Mouse (Mus musculus) midbrain, postnatal 0 days (tissue): ENCODE data around the gene Drc7. TPM values are rescaled to one million over a fixed set of nuclear protein-coding genes. Genes with fewer than 3 reads are reported as not detected.

ENCODE experiments used
- ATAC-seq: fragments of 200-750 bp; cut with Nextera tagmentation; 2 replicates; pipeline ENCODE4 v1.8.0; 2017; ENCODE audit warnings: moderate number of reproducible peaks, mild to moderate bottlenecking, moderate TSS enrichment, moderate library complexity; ENCODE audit not compliant: low FRiP score
- DNase-seq: peaks from one replicate; pipeline ENCODE4 v3.0.0-alpha.2; 2015; ENCODE audit warnings: low spot score
- H3K27ac ChIP-seq: fragments of 300-500 bp; sonication (generic); 2 replicates; pipeline ENCODE4 v1.5.1; 2014; ENCODE audit warnings: low read depth, mild to moderate bottlenecking, low read length, mixed read lengths
- H3K27me3 ChIP-seq: fragments of 300-500 bp; sonication (generic); 2 replicates; pipeline ENCODE4 v1.6.1; 2014; ENCODE audit warnings: low read length, control low read depth, mixed read lengths; ENCODE audit not compliant: insufficient read depth
- H3K36me3 ChIP-seq: fragments of 300-500 bp; sonication (generic); 2 replicates; pipeline ENCODE4 v1.6.1; 2014; ENCODE audit warnings: low read length, control low read depth, mixed read lengths; ENCODE audit not compliant: insufficient read depth
- H3K4me1 ChIP-seq: fragments of 300-500 bp; sonication (generic); 2 replicates; pipeline ENCODE4 v1.6.1; 2014; ENCODE audit warnings: mild to moderate bottlenecking, control low read depth, antibody characterized with exemption, low read length, mixed read lengths; ENCODE audit not compliant: insufficient read depth
- H3K4me2 ChIP-seq: fragments of 300-500 bp; sonication (generic); 2 replicates; pipeline ENCODE4 v1.6.1; 2014; ENCODE audit warnings: low read depth, mild to moderate bottlenecking, low read length, mixed read lengths; ENCODE audit not compliant: poor library complexity, severe bottlenecking
- H3K4me3 ChIP-seq: fragments of 300-500 bp; sonication (generic); 2 replicates; pipeline ENCODE4 v1.5.1; 2014; ENCODE audit warnings: low read depth, mild to moderate bottlenecking, low read length, moderate library complexity
- H3K9ac ChIP-seq: fragments of 300-500 bp; sonication (generic); replicated peaks from 2 replicates; pipeline ENCODE4 v1.6.1; 2014; ENCODE audit warnings: mild to moderate bottlenecking, low read length, moderate library complexity, mixed read lengths; ENCODE audit not compliant: poor library complexity, severe bottlenecking
- H3K9me3 ChIP-seq: fragments of 300-500 bp; sonication (generic); 2 replicates; pipeline ENCODE4 v1.6.1; 2016; ENCODE audit warnings: low read length, control low read depth
- CTCF ChIP-seq: IDR thresholded peaks from 2 replicates; pipeline ENCODE4 v1.5.1; 2016; ENCODE audit warnings: antibody characterized with exemption, mild to moderate bottlenecking
- WGBS: fragments of 180-500 bp; shearing (Covaris S2); extraction: QIAGEN DNeasy Blood & Tissue Kit; methylation state at CpG from one replicate; pipeline ENCODE4 v1.1.7; 2014; 5-methylcytosine and 5-hydroxymethylcytosine counted together
- polyA plus RNA-seq: library from polyadenylated mRNA; unstranded; fragments of >200 nt; fragmentation: Nextera tagmentation; extraction: Ambion mirVana; gene quantifications from 2 replicates; pipeline ENCODE4 v1.2.1, GENCODE M21; 2015
- total RNA-seq: library from RNA; depleted of rRNA; stranded (reverse); fragments of >200 nt; gene quantifications from 2 replicates; pipeline ENCODE4 v1.2.3, GENCODE M21; 2014

Gene Drc7
- total and polyA plus RNA-seq, 2 experiments from 2014 or later = 3.6 to 9.8 TPM

- Histone ChIP-seq H3K4me3 (no peak overlapping the region), H3K4me2 (no peak overlapping the region), H3K9me3 (no peaks in the 10 kb centered on the region), H3K27me3 (no peaks in the 10 kb centered on the region), H3K9ac (no peak overlapping the region), H3K4me1 (no peaks in the 10 kb centered on the region), H3K27ac (no peak overlapping the region), H3K36me3 (no peaks in the 10 kb centered on the region)
- ATAC-seq (no peak), DNase-seq (no peak)
- WGBS = 79% methylated on average over 2 of the region's 2 CpGs
- no peak for TF ChIP-seq CTCF
Measured at GRCm38 (mm10) chr8:95049636-95050035, 5.3 kb upstream of the Drc7 start.

DNA sequence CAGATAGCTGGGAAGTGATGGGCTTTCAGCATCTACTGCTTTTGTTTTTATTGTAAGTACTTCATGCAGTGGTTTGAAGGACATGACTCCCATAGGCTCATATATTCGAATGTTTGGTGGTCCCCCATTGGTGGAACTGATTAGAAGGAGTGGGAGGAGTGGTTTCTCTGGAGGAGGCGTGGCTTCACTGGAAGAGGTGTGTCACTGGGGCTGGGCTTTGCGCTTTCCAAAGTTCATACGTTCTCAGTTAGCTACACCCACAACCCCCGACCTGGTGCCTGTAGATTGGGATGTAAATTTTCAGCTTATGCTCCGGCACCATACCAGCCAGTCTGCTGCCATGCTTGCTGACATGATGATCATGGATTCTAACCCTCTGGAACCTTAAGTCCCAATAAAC is 465 bp upstream of the Drc7 start:
- Histone ChIP-seq H3K4me1 (no peaks in the 10 kb centered on the region), H3K27ac (no peak overlapping the region), H3K4me2 (no peak overlapping the region), H3K4me3 (no peak overlapping the region), H3K36me3 (no peaks in the 10 kb centered on the region), H3K27me3 (no peaks in the 10 kb centered on the region), H3K9ac (no peak overlapping the region), H3K9me3 (no peaks in the 10 kb centered on the region)
- TF ChIP-seq CTCF = no peak
- ATAC-seq (no peak; the same call in 1 of the 2 replicates), DNase-seq (no peak)
- 57% methylated on average over 6 of the region's 6 CpGs for WGBS

- Histone ChIP-seq H3K4me2 (no peak overlapping the region), H3K4me3 (no peak overlapping the region), H3K36me3 (no peaks in the 10 kb centered on the region), H3K9ac (no peak overlapping the region), H3K27me3 (no peaks in the 10 kb centered on the region), H3K9me3 (no peaks in the 10 kb centered on the region), H3K4me1 (no peaks in the 10 kb centered on the region), H3K27ac (no peak overlapping the region)
- TF ChIP-seq CTCF = no peak
- DNase-seq = no peak
- WGBS = 91% methylated on average over 5 of the region's 5 CpGs
- ATAC-seq = no peak
Measured at GRCm38 (mm10) chr8:95056414-95056813, 1.5 kb downstream of the Drc7 start.

DNA sequence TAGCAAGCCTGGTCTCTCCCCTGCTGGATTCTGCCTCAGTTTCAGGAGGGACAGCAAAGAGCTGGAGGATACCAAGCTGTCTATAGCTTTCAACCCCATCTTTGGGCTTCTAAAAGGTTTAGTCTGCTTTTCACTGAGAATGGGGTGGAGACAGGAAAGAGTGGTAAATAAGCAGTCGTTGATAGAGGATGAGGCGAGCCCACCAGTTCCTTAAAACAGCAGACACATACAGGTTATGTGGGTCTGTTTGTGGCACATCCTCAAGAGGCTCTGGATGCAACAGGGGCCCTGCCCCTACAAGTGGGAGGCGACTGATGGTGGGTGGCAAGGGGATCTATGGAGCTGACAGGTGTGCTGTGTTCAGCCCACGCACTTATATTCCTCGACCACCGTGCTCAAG is 3.8 kb downstream of the Drc7 start:
- WGBS = 86% methylated on average over 6 of the region's 6 CpGs
- ATAC-seq (no peak), DNase-seq (no peak)
- no peaks in the 10 kb centered on the region for H3K4me1 ChIP-seq
- H3K9me3 ChIP-seq = no peaks in the 10 kb centered on the region
- H3K36me3 ChIP-seq = no peaks in the 10 kb centered on the region
- no peak overlapping the region for H3K9ac ChIP-seq
- no peak overlapping the region for H3K4me3 ChIP-seq
- no peak overlapping the region for H3K4me2 ChIP-seq
- no peak for TF ChIP-seq CTCF
- no peak overlapping the region for H3K27ac ChIP-seq
- no peaks in the 10 kb centered on the region for H3K27me3 ChIP-seq

GRCm38 (mm10) chr8:95059812-95060533 is 5.1 kb downstream of the Drc7 start:
- Histone ChIP-seq H3K27ac (no peak overlapping the region), H3K27me3 (no peaks in the 10 kb centered on the region), H3K4me2 (no peak overlapping the region), H3K4me1 (no peaks in the 10 kb centered on the region), H3K9me3 (no peaks in the 10 kb centered on the region), H3K36me3 (no peaks in the 10 kb centered on the region), H3K9ac (no peak overlapping the region), H3K4me3 (no peak overlapping the region)
- DNase-seq = no peak
- no peak for TF ChIP-seq CTCF
- WGBS = 65% methylated on average over 6 of the region's 6 CpGs
- ATAC-seq = no peak

- Histone ChIP-seq H3K4me1 (no peaks in the 10 kb centered on the region), H3K4me3 (no peak overlapping the region), H3K27me3 (no peaks in the 10 kb centered on the region), H3K27ac (no peak overlapping the region), H3K4me2 (no peak overlapping the region), H3K9me3 (no peaks in the 10 kb centered on the region), H3K36me3 (no peaks in the 10 kb centered on the region), H3K9ac (no peak overlapping the region)
- 90% methylated on average over 2 of the region's 2 CpGs for WGBS
- DNase-seq (peak; percentile 35), ATAC-seq (no peak)
- no peak for TF ChIP-seq CTCF
Measured at GRCm38 (mm10) chr8:95064531-95064930, 9.6 kb downstream of the Drc7 start.
